Mouse (Mus musculus) lung, postnatal 10 days (tissue): ENCODE data around the gene Mvp.
A peak's percentile ranks its signal among the peaks of the same experiment; 100 is the strongest.

Experiments
- DNase-seq: peaks from one replicate; pipeline ENCODE4 v3.0.0; 2021

The Mvp gene

GRCm38 (mm10) chr7:127014320-127014719, at the start of gene Mvp:
Gene Mvp (minus strand): TSS chr7:127014621.
- DNase-seq, result peak; percentile 88

DNA sequence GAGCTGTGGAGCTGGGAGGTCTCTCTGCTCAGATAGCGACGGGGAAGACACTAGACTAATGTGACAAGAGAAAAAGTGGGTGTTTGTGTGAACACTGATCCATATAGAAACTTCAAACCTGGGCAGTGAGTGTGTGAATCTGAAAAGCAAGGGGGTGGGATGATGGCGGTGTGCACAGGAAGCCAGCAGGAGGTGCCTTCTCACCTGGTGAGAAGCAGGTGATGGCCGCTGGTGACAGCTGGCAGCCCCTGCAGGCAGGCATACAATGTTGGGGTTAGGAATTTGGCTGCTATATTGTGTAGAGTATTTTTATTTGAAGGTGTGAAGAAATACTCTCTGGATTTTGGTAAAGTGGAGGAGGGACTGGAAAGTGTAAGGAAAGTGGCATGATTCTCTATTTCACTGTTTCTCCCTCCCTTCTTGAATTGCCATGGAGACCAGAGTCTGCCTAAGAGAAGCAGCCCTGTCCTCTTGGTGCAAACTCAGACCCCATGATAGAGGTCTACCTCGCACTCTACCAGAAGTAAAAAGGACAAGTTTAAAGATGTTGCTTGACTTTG, 40.7 kb upstream of the Mvp start:
- no peak for DNase-seq

GRCm38 (mm10) chr7:127041851-127042672, 27.6 kb upstream of the Mvp start, which contains the start of gene Kif22:
Gene Kif22 (minus strand): TSS chr7:127042471.
- peak; percentile 94 for DNase-seq

GRCm38 (mm10) chr7:127031244-127031643, 16.8 kb upstream of the Mvp start:
- DNase-seq, result peak; percentile 34

GRCm38 (mm10) chr7:127030172-127030571, 15.8 kb upstream of the Mvp start:
- no peak for DNase-seq

DNA sequence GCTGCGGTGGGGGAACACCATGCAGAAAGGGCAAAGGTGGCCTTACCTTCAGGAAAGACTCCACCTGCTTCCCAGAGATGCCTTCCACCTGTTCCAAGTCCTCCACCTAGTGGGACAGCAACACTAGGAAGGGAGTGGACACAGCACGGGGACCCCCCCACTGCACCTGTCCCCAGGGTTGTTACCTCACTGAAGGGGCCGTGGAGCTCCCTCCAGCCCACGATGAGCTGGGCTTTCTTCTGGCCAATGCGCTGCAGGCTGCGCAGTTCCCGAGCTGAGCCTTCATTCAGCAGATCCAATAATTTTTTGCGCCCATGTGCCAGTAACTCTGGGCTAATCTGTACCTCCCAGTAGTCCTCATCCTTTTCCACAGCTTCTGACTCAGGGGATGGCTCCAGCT, 13.5 kb upstream of the Mvp start:
- DNase-seq, result no peak

GRCm38 (mm10) chr7:127026984-127027726, 12.7 kb upstream of the Mvp start, which contains the start of gene Maz:
Gene Maz (minus strand): TSS chr7:127027037.
- peak; percentile 100 for DNase-seq

DNA sequence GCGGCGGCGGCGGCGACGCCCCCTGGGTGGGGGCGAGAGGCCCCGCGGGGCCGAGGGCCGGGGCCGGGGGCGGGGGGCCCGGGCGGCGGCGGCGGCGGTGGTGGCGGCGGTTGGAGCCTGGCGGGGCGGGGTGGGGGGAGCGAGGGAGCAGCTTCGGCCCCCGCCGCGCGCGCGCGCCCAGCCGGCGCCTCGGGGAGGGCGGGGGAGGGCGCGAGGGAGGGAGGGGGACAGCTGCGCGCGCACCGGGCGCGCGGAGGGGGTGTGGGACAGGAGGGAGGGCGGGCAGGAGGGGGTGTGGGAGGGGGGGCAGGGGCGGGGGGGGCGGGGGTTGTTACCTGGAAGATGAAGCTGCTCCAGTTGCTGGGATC, 12.2 kb upstream of the Mvp start:
- DNase-seq, result no peak

DNA sequence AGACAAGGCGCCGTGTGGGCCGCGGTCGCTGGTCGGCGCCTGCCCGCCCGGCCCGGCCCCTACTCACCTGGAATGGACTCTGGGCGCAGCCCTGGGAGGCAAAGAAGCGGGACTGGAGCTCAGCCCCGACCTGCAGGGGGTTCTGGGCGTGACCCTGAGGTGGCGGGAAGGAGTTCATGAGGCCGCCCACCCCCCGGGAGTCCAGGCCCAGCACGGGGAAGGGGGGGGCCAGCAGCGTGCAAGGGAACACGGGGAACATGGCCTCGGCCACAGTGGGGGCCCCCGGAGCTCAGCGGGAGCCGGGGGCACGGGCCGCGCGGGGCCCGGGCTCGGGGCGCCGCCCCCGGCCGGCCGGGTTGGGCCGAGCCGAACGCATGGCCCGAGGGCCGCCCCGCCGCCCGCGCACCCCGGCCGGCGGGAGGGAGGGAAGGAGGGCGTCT, 11.8 kb upstream of the Mvp start:
- DNase-seq, result peak; percentile 78

- peak; percentile 64 for DNase-seq
Observed at GRCm38 (mm10) chr7:127025556-127026160, 11.2 kb upstream of the Mvp start.

- DNase-seq, result peak; percentile 91
Observed at GRCm38 (mm10) chr7:127024755-127025555, 10.5 kb upstream of the Mvp start.

DNA sequence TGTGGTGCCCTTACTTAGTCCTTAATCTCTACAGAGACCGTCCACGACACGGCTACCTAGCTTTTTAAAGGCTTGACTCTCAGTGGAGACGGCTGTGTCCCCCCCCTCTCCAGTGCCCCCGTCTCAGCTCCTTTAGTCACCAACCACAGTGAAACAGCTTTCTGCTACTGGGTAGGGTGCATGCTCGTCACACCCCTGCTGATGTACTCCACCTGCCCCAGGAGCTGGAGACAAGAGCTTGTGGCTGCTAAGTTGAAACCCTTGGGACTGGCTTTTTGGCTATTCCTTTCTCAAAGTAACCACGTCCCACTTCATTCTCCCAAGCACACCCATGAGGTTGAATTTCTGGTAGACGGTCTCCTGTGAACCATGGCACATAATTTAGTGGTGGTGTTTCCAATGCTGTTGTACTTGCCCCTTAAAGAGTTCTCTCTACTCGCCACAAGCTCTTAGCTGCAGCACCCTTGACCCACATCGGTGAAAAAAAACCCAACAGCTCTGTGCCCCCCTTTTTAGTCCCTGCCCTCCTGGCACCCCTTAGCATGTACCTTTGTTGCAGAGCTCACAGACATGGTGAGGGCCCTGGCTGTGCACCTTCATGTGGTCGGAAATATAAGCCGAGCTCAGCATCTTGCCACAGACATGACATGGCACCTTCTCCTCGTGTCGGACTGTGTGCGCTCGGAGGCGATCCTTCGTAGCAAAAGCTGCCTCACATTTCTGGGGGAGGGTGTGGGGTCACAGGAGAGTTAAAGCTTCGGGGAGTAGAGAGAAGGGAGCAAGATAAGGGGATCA, 9.7 kb upstream of the Mvp start:
- DNase-seq, result no peak

GRCm38 (mm10) chr7:127023272-127023691, 8.9 kb upstream of the Mvp start:
- no peak for DNase-seq

GRCm38 (mm10) chr7:127022528-127023271, 8.3 kb upstream of the Mvp start:
- no peak for DNase-seq

DNA sequence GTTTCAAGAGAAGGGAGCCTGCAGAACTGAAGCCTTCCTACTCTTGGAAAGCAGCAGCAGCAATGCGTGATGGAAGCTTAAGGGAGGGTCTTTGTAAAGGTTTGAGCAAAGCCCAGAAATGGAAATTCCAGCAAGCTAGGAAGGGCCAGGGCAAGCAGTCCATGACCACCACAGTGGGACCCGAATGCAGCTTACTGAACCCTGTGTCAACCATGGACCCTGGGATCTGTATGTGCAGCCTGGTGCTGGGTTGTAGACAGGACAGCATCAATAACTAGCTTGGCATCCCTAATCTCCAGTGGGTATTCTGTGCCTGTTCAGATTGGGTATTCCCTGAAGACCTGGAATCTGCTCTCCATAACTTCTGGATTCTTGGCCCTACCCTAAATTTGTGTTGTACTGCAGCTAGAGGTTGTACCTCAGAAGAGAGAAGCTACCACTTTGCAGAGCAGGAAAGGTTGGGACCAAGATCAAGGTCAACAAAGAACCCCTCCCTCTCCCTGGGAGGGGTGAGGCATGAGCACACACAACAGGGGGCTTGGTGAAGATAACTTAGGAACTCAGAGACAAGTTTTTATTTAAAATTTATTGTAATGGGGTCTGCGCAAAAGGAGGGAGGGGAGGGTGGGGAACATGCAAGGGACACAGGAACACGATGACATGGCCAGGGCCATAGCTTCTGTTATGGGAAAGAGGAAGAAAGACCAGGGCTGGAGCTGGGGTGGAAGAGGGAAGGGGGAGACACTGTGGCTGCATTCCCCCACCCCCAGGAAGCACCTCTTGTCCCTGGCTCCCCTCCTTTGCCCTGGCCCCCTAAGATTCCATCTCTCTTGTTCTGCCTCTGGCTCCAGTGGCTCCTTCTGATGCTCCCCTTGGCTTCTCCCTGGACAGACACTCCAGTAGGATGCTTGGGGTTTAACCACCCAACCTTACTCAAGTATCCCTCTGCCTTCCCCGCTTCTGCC, 7.4 kb upstream of the Mvp start:
- DNase-seq, result no peak

GRCm38 (mm10) chr7:127020901-127021562, 6.6 kb upstream of the Mvp start, which contains the start of the genes Gm42742 and Prrt2:
Gene Gm42742 (minus strand): TSS chr7:127021097.
Gene Prrt2 (minus strand): TSS chr7:127021211.
- peak; percentile 69 for DNase-seq

DNA sequence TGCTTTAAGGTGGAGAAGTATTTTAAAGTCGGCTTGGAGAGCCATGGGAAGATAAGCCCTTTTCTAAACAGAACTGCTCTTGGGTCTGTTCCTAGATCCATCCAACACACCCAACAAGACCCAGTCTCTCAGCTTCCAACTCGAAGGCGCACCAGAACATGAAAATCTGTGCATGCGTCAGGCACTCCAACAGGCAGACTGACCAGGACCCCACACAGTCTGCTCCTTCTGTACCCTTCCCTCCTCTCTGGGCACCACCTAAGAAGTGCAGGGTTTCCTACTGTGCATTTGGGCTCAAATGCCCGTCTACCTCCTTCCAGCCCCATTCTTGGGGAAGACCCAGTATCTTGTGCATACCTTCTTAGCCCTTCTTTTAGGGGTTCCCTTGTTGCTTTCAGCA, 6.1 kb upstream of the Mvp start:
- DNase-seq, result no peak

GRCm38 (mm10) chr7:127020031-127020430, 5.6 kb upstream of the Mvp start:
- no peak for DNase-seq
